Mouse (Mus musculus): ENCODE measurements at regions not wholly inside any gene's neighbourhood (a gene's known extent, or its start where the extent isn't known, plus 50 kb on each side); places are given as distances from the start of the nearest gene placed in this dataset.
A peak's percentile ranks its signal among the peaks of the same experiment; 100 is the strongest.
"Not testable (repeated sequence)": the region's sequence is repeated elsewhere in the genome, so short reads cannot be mapped to it uniquely, and the experiment has no call there.

- Histone ChIP-seq H3K27ac (peak overlapping the region; percentile 40; the same call in 1 of the 2 replicates), H3K36me3 (replicated peaks) (no peaks in the 10 kb centered on the region), H3K4me3 (no peak overlapping the region), H3K9me3 (no peaks in the 10 kb centered on the region), H3K4me1 (peaks cover 6% of the 10 kb centered on the region), H3K27me3 (ENCODE audit: poor library complexity, severe bottlenecking) (no peaks in the 10 kb centered on the region)
- WGBS = 50% methylated on average over 14 of the region's 14 CpGs
- DNase-seq (ENCODE audit: extremely low spot score, low spot score) = no peak
These were observed 189.9 kb downstream of the Gxylt1 start for GRCm38 (mm10) chr15:93084967-93085617.

GRCm38 (mm10) chr15:93074070-93074469 is 200.9 kb downstream of the Gxylt1 start:
- 67% methylated on average over 6 of the region's 6 CpGs for WGBS
- Histone ChIP-seq H3K27ac (no peak overlapping the region), H3K4me1 (no peaks in the 10 kb centered on the region), H3K4me3 (no peak overlapping the region), H3K9me3 (no peaks in the 10 kb centered on the region), H3K36me3 (replicated peaks) (no peaks in the 10 kb centered on the region), H3K27me3 (ENCODE audit: poor library complexity, severe bottlenecking) (no peaks in the 10 kb centered on the region)
- no peak for DNase-seq (ENCODE audit: extremely low spot score, low spot score)

DNA sequence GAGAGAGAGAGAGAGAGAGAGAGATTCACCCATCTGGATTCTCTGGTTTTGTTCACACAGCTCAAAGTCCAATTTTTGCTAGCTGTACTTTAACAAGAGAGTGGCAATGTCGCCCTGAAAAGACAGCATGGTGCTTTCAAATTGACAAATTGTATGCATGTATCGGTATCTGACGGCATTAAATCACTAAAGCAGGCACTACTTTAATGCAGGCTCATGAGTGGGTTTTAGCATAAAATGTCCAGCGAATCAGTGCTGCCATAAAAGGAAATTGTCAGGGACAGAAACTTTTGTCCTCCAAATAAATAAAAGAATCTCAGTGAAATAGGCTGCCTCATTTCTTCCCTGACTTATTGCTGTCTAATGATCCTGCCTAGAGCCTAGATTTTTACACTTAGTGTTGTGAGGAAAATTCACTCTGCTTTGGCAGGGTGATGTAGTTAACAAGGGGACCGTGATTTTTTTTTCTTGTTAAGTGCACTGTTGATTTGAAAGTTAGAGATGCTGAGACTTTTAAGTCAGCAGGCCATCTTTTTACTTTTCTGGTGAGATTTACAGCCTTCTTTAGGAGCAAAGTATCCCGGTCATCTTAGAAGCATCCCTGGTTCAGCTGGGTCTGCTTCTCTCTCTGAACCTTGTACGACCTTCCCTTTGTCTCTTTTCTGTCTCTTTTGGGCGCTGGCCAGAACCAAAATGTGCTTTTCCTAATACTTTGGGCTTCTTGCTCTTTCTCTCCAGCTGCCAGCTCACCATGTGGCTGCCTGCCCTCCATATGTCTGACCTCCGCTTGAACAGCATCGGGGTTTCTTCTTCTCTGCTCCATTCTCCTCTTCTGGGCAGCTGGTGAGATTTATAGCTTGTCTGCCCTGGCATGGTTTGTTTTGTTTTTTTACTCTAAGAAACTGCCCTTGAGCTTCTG is 212.5 kb downstream of the Gxylt1 start:
- Histone ChIP-seq H3K4me3 (no peak overlapping the region), H3K4me1 (no peaks in the 10 kb centered on the region), H3K9me3 (no peaks in the 10 kb centered on the region), H3K36me3 (replicated peaks) (no peaks in the 10 kb centered on the region), H3K27me3 (ENCODE audit: poor library complexity, severe bottlenecking) (no peaks in the 10 kb centered on the region), H3K27ac (no peak overlapping the region)
- DNase-seq (ENCODE audit: extremely low spot score, low spot score) = no peak
- 84% methylated on average over 10 of the region's 10 CpGs for WGBS

DNA sequence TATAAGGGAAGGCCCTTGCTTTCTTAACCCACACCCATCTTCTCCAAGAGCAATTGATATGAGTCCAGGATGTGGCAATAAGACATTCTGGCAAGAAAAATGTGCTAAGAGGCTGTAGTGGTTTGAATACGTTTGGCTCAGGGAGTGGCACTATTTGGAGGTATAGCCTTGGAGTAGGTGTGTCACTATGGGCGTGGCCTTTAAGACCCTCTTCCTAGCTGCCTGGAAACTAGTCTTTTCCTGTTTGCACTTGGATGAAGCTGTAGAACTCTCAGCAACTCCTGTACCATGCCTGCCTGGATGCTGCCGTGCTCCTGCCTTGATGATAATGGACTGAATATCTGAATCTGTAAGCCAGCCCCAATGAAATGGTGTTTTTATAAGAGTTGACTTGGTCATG is 221.5 kb downstream of the Gxylt1 start:
- no peaks in the 10 kb centered on the region for H3K36me3 ChIP-seq (replicated peaks)
- no peaks in the 10 kb centered on the region for H3K27me3 ChIP-seq (ENCODE audit: poor library complexity, severe bottlenecking)
- no peaks in the 10 kb centered on the region for H3K9me3 ChIP-seq
- no peak for DNase-seq (ENCODE audit: extremely low spot score, low spot score)
- H3K27ac ChIP-seq = no peak overlapping the region
- H3K4me1 ChIP-seq = no peaks in the 10 kb centered on the region
- no peak overlapping the region for H3K4me3 ChIP-seq
- WGBS = 93% methylated on average over 3 of the region's 3 CpGs

DNA sequence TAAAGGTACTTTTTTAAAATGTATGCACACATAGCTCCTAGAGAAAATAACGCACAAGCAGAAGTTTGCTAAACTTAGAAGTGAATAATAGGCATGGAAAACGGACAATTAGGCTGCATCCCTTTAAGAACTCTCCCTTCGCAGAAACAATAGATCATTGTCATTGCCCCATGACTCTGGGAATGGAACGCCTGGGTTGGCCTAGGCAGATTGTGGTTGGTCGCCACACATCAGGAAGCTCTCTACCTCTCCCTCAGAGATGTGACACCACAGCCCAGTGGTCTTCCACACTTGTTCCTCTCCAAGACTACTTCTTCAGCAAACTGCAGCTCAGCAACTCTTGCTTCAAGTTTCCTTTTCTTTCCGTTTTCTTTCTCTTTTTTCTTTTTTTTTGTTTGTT is 247.8 kb downstream of the Gxylt1 start:
- no peak overlapping the region for H3K4me3 ChIP-seq
- H3K27me3 ChIP-seq (ENCODE audit: poor library complexity, severe bottlenecking) = no peaks in the 10 kb centered on the region
- WGBS = 47% methylated on average over 6 of the region's 6 CpGs
- 0 out of 2 replicates have a peak, but pooled peaks cover 3% of the 10 kb centered on the region for H3K4me1 ChIP-seq
- H3K9me3 ChIP-seq = no peaks in the 10 kb centered on the region
- no peaks in the 10 kb centered on the region for H3K36me3 ChIP-seq (replicated peaks)
- no peak for DNase-seq (ENCODE audit: extremely low spot score, low spot score)
- no peak overlapping the region for H3K27ac ChIP-seq

GRCm38 (mm10) chr15:93026456-93027078 is 248.4 kb downstream of the Gxylt1 start:
- Histone ChIP-seq H3K27ac (no peak overlapping the region), H3K27me3 (ENCODE audit: poor library complexity, severe bottlenecking) (no peaks in the 10 kb centered on the region), H3K4me1 (0 out of 2 replicates have a peak, but pooled peaks cover 3% of the 10 kb centered on the region), H3K4me3 (no peak overlapping the region), H3K9me3 (no peaks in the 10 kb centered on the region), H3K36me3 (replicated peaks) (no peaks in the 10 kb centered on the region)
- DNase-seq (ENCODE audit: extremely low spot score, low spot score) = no peak
- WGBS = 73% methylated on average over 11 of the region's 11 CpGs

DNA sequence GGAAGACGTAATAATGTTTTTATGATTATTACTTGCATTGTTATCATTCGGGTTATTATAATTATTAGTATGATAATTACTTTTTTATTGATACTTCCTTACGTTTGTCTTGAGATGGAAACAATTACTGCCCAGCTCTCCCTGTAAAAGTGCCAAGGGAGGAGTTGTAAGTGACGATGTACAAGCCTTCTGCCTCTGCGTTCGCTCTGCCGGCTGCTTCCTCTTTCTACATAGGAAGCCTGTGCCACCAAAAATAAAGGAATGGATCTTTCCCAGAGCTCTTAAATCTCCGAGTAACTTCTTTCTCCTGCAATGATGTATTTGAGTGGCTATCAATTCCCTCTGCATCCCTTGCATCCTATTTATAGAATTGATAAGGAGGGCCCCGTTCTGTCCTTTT is 249.2 kb downstream of the Gxylt1 start:
- DNase-seq (ENCODE audit: extremely low spot score, low spot score) = no peak
- H3K4me1 ChIP-seq = 0 out of 2 replicates have a peak, but pooled peaks cover 3% of the 10 kb centered on the region
- 88% methylated on average over 9 of the region's 9 CpGs for WGBS
- no peaks in the 10 kb centered on the region for H3K9me3 ChIP-seq
- no peak overlapping the region for H3K4me3 ChIP-seq
- no peaks in the 10 kb centered on the region for H3K27me3 ChIP-seq (ENCODE audit: poor library complexity, severe bottlenecking)
- H3K36me3 ChIP-seq (replicated peaks) = no peaks in the 10 kb centered on the region
- no peak overlapping the region for H3K27ac ChIP-seq

DNA sequence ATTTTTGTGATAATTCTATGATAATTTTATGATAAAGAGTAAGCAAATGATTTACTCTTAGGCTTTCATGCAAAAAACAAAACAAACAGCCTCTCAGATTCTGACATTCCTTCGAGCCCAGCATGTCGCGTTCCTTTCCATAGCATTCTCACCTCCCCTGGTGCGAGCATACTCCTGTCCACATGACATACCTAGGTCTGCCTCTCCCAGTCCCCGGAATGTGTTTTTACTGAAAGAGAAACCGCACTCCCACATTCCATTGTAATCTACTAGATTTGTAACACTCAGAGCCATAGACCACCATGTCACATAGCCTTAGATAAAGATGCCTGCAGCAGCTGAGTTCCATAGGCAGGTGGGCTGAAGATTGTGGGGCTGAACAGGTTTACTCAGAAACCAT is 250.8 kb downstream of the Gxylt1 start:
- Histone ChIP-seq H3K4me1 (0 out of 2 replicates have a peak, but pooled peaks cover 3% of the 10 kb centered on the region), H3K9me3 (no peaks in the 10 kb centered on the region), H3K4me3 (no peak overlapping the region), H3K27me3 (ENCODE audit: poor library complexity, severe bottlenecking) (no peaks in the 10 kb centered on the region), H3K27ac (no peak overlapping the region), H3K36me3 (replicated peaks) (no peaks in the 10 kb centered on the region)
- DNase-seq (ENCODE audit: extremely low spot score, low spot score) = no peak
- 90% methylated on average over 6 of the region's 6 CpGs for WGBS

GRCm38 (mm10) chr15:93011166-93011565 is 263.8 kb downstream of the Gxylt1 start:
- H3K27ac ChIP-seq = no peak overlapping the region
- WGBS = 86% methylated on average over 5 of the region's 5 CpGs
- no peaks in the 10 kb centered on the region for H3K27me3 ChIP-seq (ENCODE audit: poor library complexity, severe bottlenecking)
- DNase-seq (ENCODE audit: extremely low spot score, low spot score) = no peak
- H3K4me1 ChIP-seq = peaks cover 6% of the 10 kb centered on the region
- H3K36me3 ChIP-seq (replicated peaks) = no peaks in the 10 kb centered on the region
- H3K9me3 ChIP-seq = no peaks in the 10 kb centered on the region
- H3K4me3 ChIP-seq = no peak overlapping the region

- H3K36me3 ChIP-seq (replicated peaks) = no peaks in the 10 kb centered on the region
- WGBS = 66% methylated on average over 2 of the region's 2 CpGs
- H3K4me3 ChIP-seq = no peak overlapping the region
- peaks cover 12% of the 10 kb centered on the region for H3K4me1 ChIP-seq
- no peaks in the 10 kb centered on the region for H3K9me3 ChIP-seq
- no peak overlapping the region for H3K27ac ChIP-seq
- DNase-seq (ENCODE audit: extremely low spot score, low spot score) = no peak
- H3K27me3 ChIP-seq (ENCODE audit: poor library complexity, severe bottlenecking) = no peaks in the 10 kb centered on the region
These were observed 264.4 kb downstream of the Gxylt1 start for GRCm38 (mm10) chr15:93010629-93011028.

DNA sequence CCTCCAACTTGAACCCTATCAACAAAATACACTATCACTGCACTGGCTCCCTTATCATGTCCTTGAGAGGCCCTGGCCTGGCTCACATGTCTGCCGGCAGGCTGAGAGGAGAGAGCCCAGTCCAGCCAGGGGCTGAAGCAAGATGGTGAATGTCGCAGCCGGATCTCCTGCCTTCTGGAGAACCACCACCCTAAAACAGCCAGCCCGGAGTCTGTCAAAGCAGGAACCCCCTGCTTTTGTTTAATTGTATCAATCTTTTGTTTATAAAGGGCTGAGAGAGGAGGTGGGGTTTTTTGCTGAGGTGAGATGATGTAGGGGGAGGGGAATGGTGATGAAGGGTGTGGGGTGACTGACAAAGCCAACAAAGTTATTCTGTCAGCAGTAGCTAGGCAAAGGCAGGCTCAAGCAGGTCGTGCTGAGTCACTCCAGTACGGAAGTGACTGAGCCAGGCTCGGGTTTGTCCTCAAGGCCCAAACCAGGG is 269.2 kb downstream of the Gxylt1 start:
- Histone ChIP-seq H3K36me3 (replicated peaks) (no peaks in the 10 kb centered on the region), H3K4me1 (peaks cover 28% of the 10 kb centered on the region), H3K27ac (no peak overlapping the region), H3K27me3 (ENCODE audit: poor library complexity, severe bottlenecking) (no peaks in the 10 kb centered on the region), H3K4me3 (no peak overlapping the region), H3K9me3 (no peaks in the 10 kb centered on the region)
- no peak for DNase-seq (ENCODE audit: extremely low spot score, low spot score)
- WGBS = 72% methylated on average over 7 of the region's 7 CpGs

DNA sequence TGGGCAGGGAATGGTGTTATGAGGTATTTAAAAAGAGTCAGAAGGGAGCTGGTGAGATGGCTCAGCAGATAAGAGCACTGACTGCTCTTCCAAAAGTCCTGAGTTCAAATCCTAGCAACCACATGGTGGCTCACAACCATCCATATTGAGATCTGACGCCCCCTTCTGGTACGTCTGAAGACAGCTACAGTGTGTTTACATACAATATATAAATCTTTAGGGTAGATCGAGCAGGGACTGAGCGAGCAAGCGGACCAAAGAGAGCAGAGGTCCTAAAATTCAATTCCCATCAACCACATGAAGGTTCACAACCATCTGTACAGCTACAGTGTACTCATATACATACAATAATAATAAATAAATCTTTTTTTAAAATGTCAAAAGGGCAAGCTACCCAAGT is 269.8 kb downstream of the Gxylt1 start:
- not testable (repeated sequence) for H3K27ac ChIP-seq; H3K27me3 ChIP-seq (ENCODE audit: poor library complexity, severe bottlenecking); DNase-seq (ENCODE audit: extremely low spot score, low spot score); H3K36me3 ChIP-seq (replicated peaks); H3K9me3 ChIP-seq; H3K4me3 ChIP-seq
- H3K4me1 ChIP-seq = peaks cover 23% of the 10 kb centered on the region
- WGBS = 92% methylated on average over 5 of the region's 5 CpGs

GRCm38 (mm10) chr15:93004551-93004950 is 270.4 kb downstream of the Gxylt1 start:
- H3K27ac ChIP-seq = no peak overlapping the region
- H3K4me3 ChIP-seq = no peak overlapping the region
- 88% methylated on average over 7 of the region's 7 CpGs for WGBS
- no peak for DNase-seq (ENCODE audit: extremely low spot score, low spot score)
- peaks cover 27% of the 10 kb centered on the region for H3K4me1 ChIP-seq
- H3K36me3 ChIP-seq (replicated peaks) = no peaks in the 10 kb centered on the region
- no peaks in the 10 kb centered on the region for H3K9me3 ChIP-seq
- no peaks in the 10 kb centered on the region for H3K27me3 ChIP-seq (ENCODE audit: poor library complexity, severe bottlenecking)

All from forebrain, embryonic 10.5 days (tissue).